Mouse (Mus musculus): ENCODE data around the gene Pcna.

- TF ChIP-seq CHD1 (IDR thresholded peaks at IDR 0.05; ENCODE audit: low read depth, low read length) (no peak), GATA1 (IDR thresholded peaks at IDR 0.05; ENCODE audit: low read depth, low read length) (no peak), MXI1 (IDR thresholded peaks at IDR 0.05; ENCODE audit: low read depth, low read length) (peak; percentile 100), POLR2A (IDR thresholded peaks at IDR 0.05; ENCODE audit: control insufficient read depth in 1 of 2, insufficient read depth in 1 of 2, low read depth in 1 of 2, low read length in 2 of 2, poor library complexity in 1 of 2) (no peak), POLR2AphosphoS5 (IDR thresholded peaks at IDR 0.05; ENCODE audit: borderline replicate concordance, low read depth, low read length) (no peak), KAT2A (conservative IDR thresholded peaks at IDR 0.05; ENCODE audit: low read depth, low read length) (no peak), HCFC1 (IDR thresholded peaks at IDR 0.05; ENCODE audit: low read depth, low read length) (peak; percentile 40; the same call in 1 of the 2 replicates), MAX (IDR thresholded peaks at IDR 0.05; ENCODE audit: low read length) (peak; percentile 99), EP300 (IDR thresholded peaks at IDR 0.05; ENCODE audit: low read depth in 1 of 2, low read length in 2 of 2) (peak in 1 of 2 experiments; percentile 39; a peak in 1 of 4 replicates), CTCF (IDR thresholded peaks at IDR 0.05 in 2 of 3, conservative IDR thresholded peaks at IDR 0.05 in 1 of 3; ENCODE audit: control insufficient read depth in 1 of 3, insufficient read depth in 1 of 3, low read depth in 2 of 3, low read length in 3 of 3, poor library complexity in 1 of 3, severe bottlenecking in 1 of 3) (no peak), SMC3 (IDR thresholded peaks at IDR 0.05; ENCODE audit: low read depth, low read length) (no peak), RCOR1 (IDR thresholded peaks at IDR 0.05; ENCODE audit: low read depth, low read length) (0 out of 2 replicates have a peak, but pooled peaks have one; percentile 8), MYC (IDR thresholded peaks at IDR 0.05; ENCODE audit: low read depth, low read length) (peak; percentile 92)
Measured at GRCm38 (mm10) chr2:132265196-132265595, 12.1 kb upstream of the Pcna start.
